Mouse (Mus musculus): ENCODE measurements at regions not wholly inside any gene's neighbourhood (a gene's known extent, or its start where the extent isn't known, plus 50 kb on each side); places are given as distances from the start of the nearest gene placed in this dataset.
"Not testable (repeated sequence)": the region's sequence is repeated elsewhere in the genome, so short reads cannot be mapped to it uniquely, and the experiment has no call there.

DNA sequence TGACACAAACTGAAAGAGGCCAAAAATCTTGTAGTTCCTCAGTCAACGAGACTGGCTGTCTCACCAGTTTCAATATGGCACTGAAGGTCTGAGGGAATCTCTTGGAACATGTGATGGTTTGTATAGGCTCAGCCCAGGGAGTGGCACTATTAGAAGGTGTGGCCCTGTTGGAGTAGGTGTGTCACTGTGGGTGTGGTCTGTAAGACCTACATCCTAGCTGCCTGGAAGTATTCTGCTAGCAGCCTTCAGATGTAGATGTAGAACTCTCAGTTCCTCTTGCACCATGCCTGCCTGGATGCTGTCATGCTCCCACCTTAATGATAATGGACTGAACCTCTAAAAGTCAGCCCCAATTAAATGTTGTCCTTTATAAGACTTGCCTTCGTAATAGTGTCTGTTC, 112.7 kb upstream of the Dlg1 start:
- TF ChIP-seq CTCF, EP300 (IDR thresholded peaks at IDR 0.05; ENCODE audit: low read depth): not testable (repeated sequence)

All from heart, postnatal 0 days (tissue).